Mouse (Mus musculus) lung, adult 2 months (tissue): ENCODE measurements around the gene Gemin4.
A peak's percentile ranks its signal among the peaks of the same experiment; 100 is the strongest.

Experiments
- CTCF ChIP-seq: fragments of 200-500 bp; IDR thresholded peaks from 2 replicates; pipeline ENCODE4 v1.5.1; 2011; ENCODE audit warnings: mild to moderate bottlenecking, low read length, control low read depth; ENCODE audit not compliant: insufficient read depth
- POLR2A ChIP-seq: fragments of 200-500 bp; IDR thresholded peaks from 2 replicates; pipeline ENCODE4 v1.6.1; 2011; ENCODE audit warnings: low read depth, mild to moderate bottlenecking, control low read depth, low read length, borderline replicate concordance; ENCODE audit errors: extremely low read depth

DNA sequence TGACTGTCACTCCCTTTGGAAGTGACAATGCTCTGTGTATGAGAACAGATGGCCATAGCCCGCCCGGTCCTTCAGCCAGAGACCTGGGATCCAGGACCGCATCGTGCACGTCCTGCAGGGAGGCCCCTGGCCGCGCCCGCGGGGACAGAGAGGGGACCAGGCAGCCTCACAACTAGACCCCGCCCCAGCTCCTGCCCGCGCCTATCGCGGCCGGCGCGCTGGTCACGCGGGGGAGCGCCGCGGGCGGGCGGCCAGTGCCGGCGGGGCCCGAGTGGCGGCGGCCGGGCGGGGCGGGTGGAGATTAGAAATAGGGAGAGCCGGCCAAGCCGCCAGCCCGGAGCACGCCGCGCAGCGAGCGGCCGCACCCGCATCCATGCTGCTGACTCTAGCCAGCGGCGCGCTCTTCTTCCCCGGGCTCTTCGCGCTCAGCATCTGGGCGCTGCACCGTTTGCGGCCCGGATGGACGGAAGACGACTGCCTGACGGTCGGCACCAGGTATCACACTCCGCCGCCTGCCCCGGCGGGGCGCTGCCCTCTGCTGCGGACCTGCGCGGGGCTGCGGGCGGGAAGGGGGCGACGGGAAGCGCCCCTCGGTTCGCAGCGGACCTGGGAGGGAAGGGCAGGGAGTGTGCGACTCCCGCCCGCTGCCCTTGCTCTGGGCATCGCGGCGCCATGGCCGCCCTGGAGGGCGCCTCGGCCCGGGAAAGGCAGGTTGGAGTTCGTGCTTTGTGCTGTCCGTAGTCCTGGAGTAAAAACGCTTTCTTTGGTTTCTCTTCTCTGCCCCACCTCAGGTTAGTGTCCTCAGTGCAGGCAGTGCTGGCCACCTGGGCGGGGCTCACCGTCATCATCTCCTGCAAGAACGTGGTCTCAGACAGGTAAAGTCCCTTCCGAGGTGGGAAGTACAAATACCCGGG, 15.4 kb downstream of the Gemin4 start:
- TF ChIP-seq CTCF (no peak), POLR2A (peak; percentile 78; the same call in 1 of the 2 replicates)
